Mouse (Mus musculus): ENCODE data around the gene Nodal.

Gene Nodal
- long read RNA-seq, experiment 1 = 0 reads
- long read RNA-seq, experiment 2 = 0 reads

GRCm38 (mm10) chr10:61417672-61418071, at the start of gene Nodal:
Gene Nodal (plus strand): TSS chr10:61417972.
- intact Hi-C loops (cut with DNase I) = no loop called here

GRCm38 (mm10) chr10:61369755-61370154, 48.0 kb upstream of the Nodal start:
- intact Hi-C loops (cut with DNase I) = no loop called here

GRCm38 (mm10) chr10:61370273-61370979, 47.3 kb upstream of the Nodal start:
- intact Hi-C loops (cut with DNase I) = no loop called here

- intact Hi-C loops (cut with DNase I) = no loop called here
Observed at GRCm38 (mm10) chr10:61371884-61372584, 45.7 kb upstream of the Nodal start.

- intact Hi-C loops (cut with DNase I) = no loop called here
Observed at GRCm38 (mm10) chr10:61372585-61372923, 45.2 kb upstream of the Nodal start.

GRCm38 (mm10) chr10:61374076-61374475, 43.7 kb upstream of the Nodal start:
- intact Hi-C loops (cut with DNase I) = no loop called here

GRCm38 (mm10) chr10:61374771-61375481, 42.8 kb upstream of the Nodal start:
- intact Hi-C loops (cut with DNase I) = no loop called here

GRCm38 (mm10) chr10:61378050-61378449, 39.7 kb upstream of the Nodal start:
- intact Hi-C loops (cut with DNase I) = no loop called here

GRCm38 (mm10) chr10:61378698-61379097, 39.1 kb upstream of the Nodal start:
- intact Hi-C loops (cut with DNase I) = no loop called here

- intact Hi-C loops (cut with DNase I) = no loop called here
Observed at GRCm38 (mm10) chr10:61379340-61380040, 38.3 kb upstream of the Nodal start.

- intact Hi-C loops (cut with DNase I) = no loop called here
Observed at GRCm38 (mm10) chr10:61380186-61380585, 37.6 kb upstream of the Nodal start.

GRCm38 (mm10) chr10:61381823-61382222, 35.9 kb upstream of the Nodal start:
- intact Hi-C loops (cut with DNase I) = no loop called here

GRCm38 (mm10) chr10:61382281-61382731, 35.5 kb upstream of the Nodal start:
- intact Hi-C loops (cut with DNase I) = no loop called here

- intact Hi-C loops (cut with DNase I) = no loop called here
Observed at GRCm38 (mm10) chr10:61383021-61383714, 34.6 kb upstream of the Nodal start, which contains the start of gene Pald1. Gene Pald1 (minus strand): TSS chr10:61383530.

GRCm38 (mm10) chr10:61383715-61384047, 34.1 kb upstream of the Nodal start:
- intact Hi-C loops (cut with DNase I) = no loop called here

GRCm38 (mm10) chr10:61385174-61385573, 32.6 kb upstream of the Nodal start:
- intact Hi-C loops (cut with DNase I) = no loop called here

GRCm38 (mm10) chr10:61386284-61386683, 31.5 kb upstream of the Nodal start:
- intact Hi-C loops (cut with DNase I) = no loop called here

- intact Hi-C loops (cut with DNase I) = no loop called here
Observed at GRCm38 (mm10) chr10:61389020-61389419, 28.8 kb upstream of the Nodal start.

GRCm38 (mm10) chr10:61390148-61390547, 27.6 kb upstream of the Nodal start:
- intact Hi-C loops (cut with DNase I) = no loop called here

GRCm38 (mm10) chr10:61392584-61392983, 25.2 kb upstream of the Nodal start:
- intact Hi-C loops (cut with DNase I) = no loop called here
